Mouse (Mus musculus): ENCODE measurements around the gene Ccdc7b. TPM values are rescaled to one million over a fixed set of nuclear protein-coding genes. Genes with fewer than 3 reads are reported as not detected.
"Not testable (repeated sequence)": the region's sequence is repeated elsewhere in the genome, so short reads cannot be mapped to it uniquely, and the experiment has no call there.

Ccdc7b gene
- total RNA-seq (2015) (not detected in 2 replicates), total RNA-seq (2017) (not detected in 2 replicates)

DNA sequence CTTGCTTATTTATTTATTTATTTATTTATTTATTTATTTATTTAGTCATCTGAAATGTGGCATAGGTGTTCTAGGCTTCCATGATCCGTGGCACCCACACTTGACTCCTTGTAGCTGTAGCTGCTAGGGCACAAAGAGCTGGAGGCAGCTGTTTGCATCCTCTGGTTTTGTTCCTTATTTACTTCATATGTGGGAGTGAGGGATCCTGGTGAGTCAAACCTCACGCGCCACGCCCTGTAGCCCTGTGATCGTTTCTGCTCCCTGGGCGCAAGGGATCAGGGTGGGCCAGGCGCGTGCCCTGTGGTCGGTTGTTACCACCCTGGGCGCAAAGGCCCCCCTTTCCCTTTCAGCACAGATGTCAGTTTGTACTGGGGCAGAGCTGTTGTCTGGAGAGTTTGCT, at the start of gene Ccdc7b:
Ccdc7b (plus strand) TSS at position 301 of the 400 bp plus-strand sequence.
- ATAC-seq (replicated peaks; ENCODE audit: poor library complexity), result not testable (repeated sequence)

DNA sequence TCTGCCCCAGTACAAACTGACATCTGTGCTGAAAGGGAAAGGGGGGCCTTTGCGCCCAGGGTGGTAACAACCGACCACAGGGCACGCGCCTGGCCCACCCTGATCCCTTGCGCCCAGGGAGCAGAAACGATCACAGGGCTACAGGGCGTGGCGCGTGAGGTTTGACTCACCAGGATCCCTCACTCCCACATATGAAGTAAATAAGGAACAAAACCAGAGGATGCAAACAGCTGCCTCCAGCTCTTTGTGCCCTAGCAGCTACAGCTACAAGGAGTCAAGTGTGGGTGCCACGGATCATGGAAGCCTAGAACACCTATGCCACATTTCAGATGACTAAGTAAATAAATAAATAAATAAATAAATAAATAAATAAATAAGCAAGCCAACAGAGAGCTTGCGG, 1.5 kb upstream of the Ccdc7b start, which contains the start of gene Ccdc7a:
Ccdc7a (minus strand) TSS at position 101 of the 400 bp plus-strand sequence.
- not testable (repeated sequence) for ATAC-seq (replicated peaks; ENCODE audit: poor library complexity)

DNA sequence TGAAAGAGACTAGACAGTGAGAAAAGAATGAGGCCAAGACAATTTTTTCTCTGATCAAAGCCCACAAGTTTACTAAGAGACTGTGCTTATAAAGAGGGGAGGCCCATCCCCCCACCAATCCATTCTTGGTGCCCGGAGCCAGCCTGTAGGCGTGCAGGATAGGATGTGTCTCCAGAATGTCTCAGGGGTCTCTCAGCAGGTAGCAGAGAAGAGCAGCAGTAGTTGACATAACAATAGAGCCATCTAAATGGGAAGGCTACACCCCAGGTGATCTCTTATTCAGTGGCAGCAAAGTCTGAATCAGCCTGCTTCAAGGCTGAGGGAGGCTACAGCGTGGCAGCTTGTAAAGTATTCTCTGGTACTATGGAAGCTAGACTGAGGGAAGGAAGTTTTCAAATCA, 48.8 kb downstream of the Ccdc7b start:
- not testable (repeated sequence) for ATAC-seq (replicated peaks; ENCODE audit: poor library complexity)

DNA sequence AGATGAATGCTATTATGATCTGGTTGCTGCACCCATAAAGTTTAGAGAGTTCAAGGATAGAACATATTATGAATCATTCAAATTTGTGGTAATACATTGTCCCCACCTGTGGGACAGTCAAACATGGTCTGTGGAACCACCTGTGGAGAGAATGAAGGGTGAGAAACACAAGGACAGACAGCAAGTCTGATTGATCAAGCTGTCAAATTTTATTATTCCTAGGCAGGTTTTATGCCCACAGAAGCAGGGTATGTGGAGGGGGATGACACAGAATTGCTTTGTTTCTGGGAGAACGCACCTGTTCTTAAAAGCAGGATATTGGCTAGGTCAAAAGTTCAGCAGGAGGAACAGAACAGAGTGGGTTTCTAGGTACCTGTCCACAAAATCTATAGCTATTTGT, 64.6 kb downstream of the Ccdc7b start, which contains the start of gene Gm10999:
Gm10999 (minus strand) TSS at position 101 of the 400 bp plus-strand sequence.
- ATAC-seq (replicated peaks; ENCODE audit: poor library complexity), result no peak

DNA sequence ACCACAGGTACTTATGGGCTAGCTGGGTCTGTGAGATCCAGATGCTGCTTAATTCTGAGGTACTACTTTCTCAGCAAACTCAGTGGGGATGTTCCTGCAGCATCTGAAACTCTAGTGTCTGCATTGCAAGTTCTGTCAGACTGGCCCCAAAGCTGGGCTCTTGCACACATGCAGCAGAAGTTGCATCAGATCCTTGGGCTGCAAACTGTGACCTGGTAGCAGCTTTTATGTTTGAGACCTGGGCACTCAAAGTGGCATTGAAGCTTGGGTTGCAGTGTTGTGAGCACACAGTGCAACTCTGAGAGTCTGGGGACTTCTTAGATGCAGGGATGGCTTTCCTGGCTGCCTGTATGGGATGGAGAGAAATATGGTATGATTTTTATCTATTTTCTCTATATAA, 66.5 kb downstream of the Ccdc7b start:
- no peak for ATAC-seq (replicated peaks; ENCODE audit: poor library complexity)

Other genes starting within 250 kb of the Ccdc7b start
- gene Ccdc7a, start 1.6 kb upstream of the Ccdc7b start, total RNA-seq (2015), result 0.22 TPM in 1 of 2 replicates, not detected in the other
- not detected in 2 replicates for gene Ccdc7a, start 1.6 kb upstream of the Ccdc7b start, total RNA-seq (2017)
- not detected in 2 replicates for gene Gm10999, start 64.5 kb downstream of the Ccdc7b start, total RNA-seq (2015)
- gene Gm10999, start 64.5 kb downstream of the Ccdc7b start, total RNA-seq (2017), result not detected in 2 replicates
- gene 2610044O15Rik8, start 167.3 kb downstream of the Ccdc7b start, total RNA-seq (2015), result 11.2 and 15.6 TPM in 2 replicates
- gene 2610044O15Rik8, start 167.3 kb downstream of the Ccdc7b start, total RNA-seq (2017), result 27.3 and 30.7 TPM in 2 replicates

All from megakaryocyte progenitor cell, adult 5-6 weeks (primary cell).